Mouse (Mus musculus) bone marrow, adult 2 months (tissue): Measurements from ENCODE around the gene Ptrh2. TPM values are rescaled to one million over a fixed set of nuclear protein-coding genes. Genes with fewer than 3 reads are reported as not detected.

Experiments used
- H3K27ac ChIP-seq: fragments of 200-500 bp; 2 replicates; pipeline ENCODE4 v1.5.1; 2012; ENCODE audit warnings: low read depth, mild to moderate bottlenecking, control low read depth, inconsistent platforms, low read length; ENCODE audit not compliant: control insufficient read depth, poor library complexity, insufficient read depth
- H3K4me1 ChIP-seq: fragments of 200-500 bp; 2 replicates; pipeline ENCODE4 v1.6.1; 2011; ENCODE audit warnings: low read length; ENCODE audit not compliant: control insufficient read depth, insufficient read depth
- H3K4me3 ChIP-seq: fragments of 200-500 bp; replicated peaks from 2 replicates; pipeline ENCODE3; 2011; ENCODE audit warnings: mild to moderate bottlenecking, low read depth, low read length, control low read depth; ENCODE audit not compliant: control insufficient read depth
- CTCF ChIP-seq: fragments of 200-500 bp; IDR thresholded peaks from 2 replicates; pipeline ENCODE4 v1.5.1; 2011; ENCODE audit warnings: low read length, control low read depth; ENCODE audit not compliant: control insufficient read depth, insufficient read depth
- POLR2A ChIP-seq: fragments of 200-500 bp; IDR thresholded peaks from 2 replicates; pipeline ENCODE4 v1.6.1; 2011; ENCODE audit warnings: low read depth, mild to moderate bottlenecking, control low read depth, low read length, borderline replicate concordance; ENCODE audit not compliant: control insufficient read depth
- WGBS: fragments of 180-500 bp; shearing (Covaris S2); methylation state at CpG from one replicate; pipeline ENCODE4 v1.1.7; 2018; 5-methylcytosine and 5-hydroxymethylcytosine counted together
- polyA plus RNA-seq: library from polyadenylated mRNA; stranded (reverse); fragments of >200 nt; gene quantifications from 2 replicates; pipeline ENCODE4 v1.2.4, GENCODE M21; 2011; ENCODE audit warnings: low replicate concordance; ENCODE audit not compliant: missing spikeins, insufficient read depth, insufficient read length

Gene Ptrh2
- polyA plus RNA-seq: 12.2 and 14.3 TPM in 2 replicates

GRCm38 (mm10) chr11:86683395-86684125 lies at the start of gene Ptrh2, which contains the start of gene Vmp1:
Gene Ptrh2 (plus strand): TSS chr11:86683985.
Gene Vmp1 (minus strand): TSS chr11:86683836.
- no peaks in the 10 kb centered on the region; the same call in 1 of the 2 replicates for H3K4me1 ChIP-seq
- under 1% methylated on average over 56 of the region's 56 CpGs for WGBS
- no peak; the same call in 1 of the 2 replicates for TF ChIP-seq POLR2A
- no peak for TF ChIP-seq CTCF
- H3K4me3 ChIP-seq: peak within 1 kb of the TSS; percentile 75
- H3K27ac ChIP-seq: peak within 1 kb of the TSS; percentile 94

DNA sequence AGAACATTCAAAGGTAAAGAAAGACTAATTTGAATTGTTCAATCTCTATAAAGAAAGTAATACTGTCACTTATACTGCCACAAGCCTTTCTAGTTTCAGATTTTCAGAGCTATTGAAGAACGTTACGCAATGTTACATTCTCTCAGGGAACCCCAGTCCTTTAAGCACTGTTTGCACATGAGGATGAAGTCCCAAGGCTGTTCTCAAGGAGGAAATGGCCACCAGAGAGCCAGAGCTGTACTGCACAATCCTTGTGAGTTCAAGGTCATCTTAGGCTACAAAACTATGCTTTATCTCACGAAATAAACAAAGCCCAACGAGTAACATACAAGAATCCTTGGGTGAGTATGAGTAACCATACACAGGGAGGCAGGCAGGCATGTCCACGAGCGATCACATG lies 49.4 kb upstream of the Ptrh2 start:
- TF ChIP-seq POLR2A (no peak), CTCF (no peak)
- WGBS: 66% methylated on average over 6 of the region's 6 CpGs
- no peak overlapping the region for H3K27ac ChIP-seq
- no peak overlapping the region for H3K4me3 ChIP-seq
- H3K4me1 ChIP-seq: no peaks in the 10 kb centered on the region

- no peaks in the 10 kb centered on the region for H3K4me1 ChIP-seq
- no peak overlapping the region for H3K27ac ChIP-seq
- 87% methylated on average over 2 of the region's 2 CpGs for WGBS
- H3K4me3 ChIP-seq: no peak overlapping the region
- no peak for TF ChIP-seq POLR2A
- TF ChIP-seq CTCF: no peak
Observed at GRCm38 (mm10) chr11:86637697-86638096, 46.1 kb upstream of the Ptrh2 start.

DNA sequence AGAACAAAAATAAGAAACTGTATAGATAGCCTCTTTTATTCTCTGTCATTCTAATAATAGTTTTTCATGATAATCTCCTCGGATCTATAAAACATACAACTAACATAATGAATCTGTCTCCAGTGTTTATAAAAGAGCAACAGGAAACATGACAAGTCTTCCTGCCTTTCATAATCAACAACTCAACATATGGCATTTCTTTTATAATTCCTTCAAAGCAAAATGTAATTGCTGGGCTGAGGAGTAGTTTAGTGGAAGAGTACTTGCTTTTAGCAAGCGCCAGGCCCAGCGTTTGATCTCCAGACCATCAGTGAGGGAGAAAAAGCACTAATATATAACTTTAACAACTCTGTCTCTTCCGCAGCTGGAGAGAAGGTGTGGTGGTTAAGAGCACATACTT lies 42.1 kb upstream of the Ptrh2 start:
- 81% methylated on average over 4 of the region's 4 CpGs for WGBS
- TF ChIP-seq CTCF (no peak), POLR2A (no peak)

GRCm38 (mm10) chr11:86644553-86644952 lies 39.2 kb upstream of the Ptrh2 start:
- TF ChIP-seq POLR2A (no peak), CTCF (no peak)
- H3K4me1 ChIP-seq: no peaks in the 10 kb centered on the region
- no peak overlapping the region for H3K4me3 ChIP-seq
- 90% methylated on average over 4 of the region's 4 CpGs for WGBS
- no peak overlapping the region for H3K27ac ChIP-seq

More for the DNA sequence above, 42.1 kb upstream of the Ptrh2 start:
- Histone ChIP-seq H3K4me3 (no peak overlapping the region), H3K27ac (no peak overlapping the region), H3K4me1 (no peaks in the 10 kb centered on the region)

GRCm38 (mm10) chr11:86646136-86646834 lies 37.5 kb upstream of the Ptrh2 start:
- TF ChIP-seq CTCF (no peak), POLR2A (no peak)
- H3K27ac ChIP-seq: no peak overlapping the region
- H3K4me1 ChIP-seq: no peaks in the 10 kb centered on the region
- 89% methylated on average over 7 of the region's 7 CpGs for WGBS
- no peak overlapping the region for H3K4me3 ChIP-seq

DNA sequence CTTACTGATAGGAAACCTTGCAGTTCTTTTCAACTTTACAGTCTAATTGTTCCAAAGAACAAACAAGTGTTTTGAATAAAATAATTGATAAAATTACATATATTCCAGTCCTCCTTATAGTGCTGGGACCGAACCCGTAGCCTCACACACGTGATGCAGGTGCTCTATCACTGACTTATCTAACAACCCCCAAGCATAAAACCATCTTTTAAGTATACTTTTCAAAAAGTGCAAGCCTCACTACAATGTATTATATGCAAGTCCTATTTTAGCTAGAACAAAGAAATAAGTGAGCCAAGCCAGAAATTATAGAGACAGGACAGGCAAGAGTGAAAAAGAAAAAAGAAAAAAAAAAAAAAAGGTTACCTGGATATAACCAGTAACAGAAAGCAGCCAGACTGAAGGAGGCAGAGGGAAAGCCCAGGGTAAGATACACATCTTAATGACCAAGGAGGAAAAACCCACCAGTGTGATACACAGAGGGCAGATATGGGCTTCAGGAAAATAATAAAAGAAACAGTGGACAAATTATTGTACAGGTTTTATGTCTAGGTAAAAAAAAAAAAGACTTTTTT lies 36.8 kb upstream of the Ptrh2 start:
- Histone ChIP-seq H3K4me3 (no peak overlapping the region), H3K4me1 (peaks cover under 1% of the 10 kb centered on the region; the same call in 1 of the 2 replicates), H3K27ac (no peak overlapping the region)
- 88% methylated on average over 3 of the region's 3 CpGs for WGBS
- TF ChIP-seq POLR2A (no peak), CTCF (no peak)

- TF ChIP-seq POLR2A (no peak), CTCF (no peak)
- peaks cover 1% of the 10 kb centered on the region; the same call in 1 of the 2 replicates for H3K4me1 ChIP-seq
- 94% methylated on average over 15 of the region's 15 CpGs for WGBS
- H3K4me3 ChIP-seq: no peak overlapping the region
- no peak overlapping the region for H3K27ac ChIP-seq
Observed at GRCm38 (mm10) chr11:86647706-86648447, 35.9 kb upstream of the Ptrh2 start.
